Mouse (Mus musculus) Muller cell, postnatal 12 days (primary cell): ENCODE measurements around the gene Actr1b.

Experiments used
- DNase-seq: peaks from one replicate; pipeline ENCODE4 v3.0.0-alpha.2; 2015; ENCODE audit errors: inconsistent ontology term

Actr1b gene

DNA sequence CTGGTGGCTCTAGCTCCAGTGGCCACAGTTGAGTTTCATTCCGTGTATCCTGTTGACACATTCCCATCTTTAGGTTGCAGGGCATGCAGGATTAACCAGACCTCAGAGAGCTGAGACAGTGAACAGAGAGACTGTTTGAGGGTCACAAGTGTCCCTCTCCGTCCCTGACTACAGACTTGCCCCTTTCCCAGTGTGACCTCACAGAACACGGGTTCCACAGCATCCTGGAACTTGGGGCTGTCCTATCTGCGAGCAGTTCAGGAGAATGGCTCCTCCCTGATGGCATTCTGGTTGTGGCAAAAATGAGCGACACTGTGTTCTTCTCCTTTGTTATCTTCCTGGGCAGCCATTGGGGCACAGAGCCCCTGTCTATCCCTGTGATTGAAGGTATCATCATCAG is at the start of gene Actr1b:
Gene Actr1b (minus strand): TSS at position 112 of the 400 bp plus-strand sequence.
- DNase-seq, result no peak

DNA sequence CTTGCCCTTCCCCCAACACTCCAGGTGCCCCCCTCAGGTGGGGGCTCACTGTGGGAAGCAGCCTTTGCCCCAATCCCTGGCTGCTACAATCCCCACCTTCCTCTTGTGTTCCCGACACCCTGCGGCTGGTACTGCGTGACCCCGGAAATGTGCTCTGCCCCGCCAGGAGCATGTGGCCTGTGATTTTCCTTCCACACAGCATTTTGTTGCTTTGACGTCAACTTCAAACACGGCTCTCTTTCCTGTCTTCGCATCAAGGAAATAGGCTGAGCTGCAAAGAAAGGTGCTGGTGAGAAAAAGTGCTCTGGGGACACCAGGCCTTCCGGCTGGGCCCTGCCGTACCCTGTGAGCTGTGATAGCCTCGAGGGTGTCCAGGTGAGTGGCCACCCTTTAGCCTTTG is 47.3 kb upstream of the Actr1b start, which contains the start of gene Zap70:
Gene Zap70 (plus strand): TSS at position 231 of the 400 bp plus-strand sequence.
- no peak for DNase-seq

DNA sequence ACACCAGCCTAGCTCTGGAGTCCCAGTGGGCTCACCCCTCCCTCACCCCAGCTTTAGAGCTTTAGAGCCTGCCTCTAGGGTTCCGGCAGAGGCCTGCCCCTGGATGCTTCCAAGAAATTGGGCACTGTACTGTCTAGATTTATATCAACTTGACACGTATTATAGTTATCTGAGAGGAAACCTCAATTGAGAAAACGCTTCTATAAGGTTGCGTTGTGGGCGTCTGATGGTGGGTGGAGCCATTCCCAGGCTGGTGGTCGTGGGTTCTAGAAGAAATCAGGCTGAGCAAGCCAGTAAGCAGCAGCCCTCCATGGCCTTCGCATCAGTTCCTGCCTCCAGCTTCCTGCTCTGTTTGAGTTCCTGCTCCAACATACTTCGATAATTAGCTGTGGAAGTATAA is 46.8 kb upstream of the Actr1b start:
- DNase-seq, result no peak

DNA sequence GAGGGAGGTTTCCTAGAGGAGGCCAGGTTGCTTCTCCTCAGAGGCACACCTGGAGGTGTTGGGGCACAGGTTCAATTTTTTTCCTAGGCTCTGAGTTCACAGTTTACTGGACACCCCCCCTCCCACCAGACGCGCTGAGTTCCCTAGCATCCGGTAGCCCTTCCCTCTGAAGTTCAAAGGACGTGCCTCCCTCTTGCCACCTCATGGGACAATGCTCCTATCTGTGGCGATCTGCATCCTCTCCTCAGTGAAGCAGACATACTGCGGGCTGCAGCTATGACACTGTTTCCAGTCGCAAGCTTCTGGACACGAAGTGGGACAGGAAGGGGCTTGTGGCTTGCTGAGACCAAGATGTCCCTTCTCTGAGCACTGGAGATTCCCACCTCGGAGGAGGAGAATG is 46.2 kb upstream of the Actr1b start:
- no peak for DNase-seq

DNA sequence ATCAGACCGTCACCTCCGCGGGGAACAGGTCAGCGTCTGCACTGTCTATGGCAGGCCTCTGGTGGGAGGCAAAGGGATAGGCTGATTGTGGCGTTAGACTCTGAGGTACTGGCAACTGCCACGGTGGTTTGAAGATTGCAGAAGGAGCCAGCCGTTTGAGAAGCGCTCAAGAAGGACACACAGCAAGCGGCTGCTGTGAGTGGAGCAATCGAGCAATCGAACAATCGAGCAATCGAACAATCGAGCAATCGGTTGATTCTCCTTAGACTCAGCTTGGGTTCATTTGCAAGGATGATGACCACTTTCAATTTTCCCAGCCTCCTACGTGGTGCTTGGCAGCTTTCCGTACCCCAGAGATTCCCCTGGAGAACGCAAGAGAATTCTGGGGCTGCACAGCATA is 44.9 kb upstream of the Actr1b start:
- DNase-seq, result no peak

DNA sequence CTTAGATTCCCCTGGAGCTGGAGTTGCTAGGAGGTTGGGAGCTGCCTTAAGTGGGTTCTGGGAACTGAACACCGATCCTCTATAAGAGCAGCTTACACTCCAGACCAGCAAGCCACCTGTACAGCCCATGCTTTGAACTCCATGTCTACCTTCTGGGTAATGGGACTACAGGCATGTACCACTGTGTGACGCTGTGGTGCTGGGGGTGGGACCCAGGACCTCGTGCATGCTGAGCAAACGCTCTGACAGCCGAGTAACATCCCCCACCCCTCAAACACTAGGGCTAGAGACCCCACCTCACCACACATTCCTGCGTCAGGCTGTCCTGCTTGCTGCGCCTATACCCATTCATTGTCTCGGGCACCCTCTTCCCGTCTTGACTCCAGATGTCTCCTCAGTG is 44.3 kb upstream of the Actr1b start:
- DNase-seq, result no peak

DNA sequence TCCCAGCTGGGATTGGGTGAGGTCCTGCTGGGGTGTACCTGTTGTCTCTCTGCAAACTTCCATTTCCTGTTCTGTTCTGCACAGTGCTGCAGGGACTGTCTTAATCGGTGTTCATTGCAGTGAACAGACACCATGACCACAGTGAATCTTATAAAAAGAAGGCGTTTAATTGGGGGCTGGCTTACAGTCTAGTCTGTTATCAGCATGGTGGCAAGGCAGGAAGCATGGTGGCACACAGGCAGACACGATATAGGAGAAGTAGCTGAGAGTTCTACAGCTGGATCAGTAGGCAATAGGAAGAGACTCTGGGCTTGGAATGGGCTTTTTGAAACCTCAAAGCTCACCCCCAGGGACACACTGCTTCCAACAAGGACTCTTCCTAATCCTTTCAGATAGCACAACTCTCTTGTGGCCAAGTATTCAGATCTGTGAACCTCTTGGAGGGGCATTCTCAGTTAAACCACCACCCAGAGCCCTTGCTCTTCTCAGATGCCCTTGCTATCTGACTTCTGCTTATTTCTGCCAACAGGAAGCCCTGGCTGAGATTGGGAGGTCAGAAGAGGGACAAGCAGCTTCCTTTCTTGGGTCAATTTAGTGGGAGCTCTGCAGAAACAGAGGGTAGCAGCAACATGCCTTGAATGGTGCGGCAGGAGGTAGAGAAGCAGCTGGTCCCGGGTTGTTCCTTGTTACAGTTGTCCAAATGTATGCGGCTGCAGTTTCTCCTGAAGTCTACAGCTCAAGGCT is 39.9 kb upstream of the Actr1b start:
- DNase-seq, result no peak

DNA sequence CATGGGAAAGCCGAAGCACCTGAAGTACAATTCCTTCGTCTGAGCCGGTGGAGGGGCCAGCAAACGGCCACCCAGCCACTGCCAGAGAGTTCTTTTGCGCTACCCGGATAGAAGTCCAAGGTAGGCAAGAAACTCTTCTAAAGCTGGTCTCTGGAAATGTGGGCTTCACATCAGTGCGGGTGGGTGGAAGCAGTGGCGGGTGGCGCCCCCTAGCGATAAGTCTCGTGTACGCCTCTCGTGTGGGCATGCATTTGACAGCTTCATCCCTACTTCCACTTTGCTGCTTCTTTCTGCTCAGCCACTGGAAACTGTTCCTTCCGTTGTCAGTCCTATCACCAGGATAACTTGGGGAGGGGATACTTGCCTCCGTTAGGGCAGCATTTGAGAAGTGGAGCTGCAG is 32.2 kb upstream of the Actr1b start:
- DNase-seq, result no peak

DNA sequence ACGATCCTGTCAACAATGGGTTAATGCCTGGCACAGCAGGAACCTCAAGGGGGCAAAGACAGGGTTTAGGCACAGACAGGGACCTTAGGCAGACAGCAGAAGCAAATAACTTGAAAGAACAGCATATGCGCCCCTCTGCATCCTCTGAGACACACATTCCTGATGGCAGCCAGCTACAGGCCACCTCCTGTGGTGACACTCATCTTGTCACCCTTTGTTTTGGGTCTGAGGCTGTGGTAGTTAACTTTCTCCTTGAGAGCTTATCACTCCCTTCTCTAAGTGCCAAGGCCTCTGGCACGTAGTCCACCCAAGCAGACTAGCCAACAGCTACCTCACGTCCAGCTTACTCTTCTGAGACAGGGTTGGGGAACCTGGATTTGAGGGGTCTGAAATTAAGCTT is 31.4 kb upstream of the Actr1b start:
- DNase-seq, result no peak

DNA sequence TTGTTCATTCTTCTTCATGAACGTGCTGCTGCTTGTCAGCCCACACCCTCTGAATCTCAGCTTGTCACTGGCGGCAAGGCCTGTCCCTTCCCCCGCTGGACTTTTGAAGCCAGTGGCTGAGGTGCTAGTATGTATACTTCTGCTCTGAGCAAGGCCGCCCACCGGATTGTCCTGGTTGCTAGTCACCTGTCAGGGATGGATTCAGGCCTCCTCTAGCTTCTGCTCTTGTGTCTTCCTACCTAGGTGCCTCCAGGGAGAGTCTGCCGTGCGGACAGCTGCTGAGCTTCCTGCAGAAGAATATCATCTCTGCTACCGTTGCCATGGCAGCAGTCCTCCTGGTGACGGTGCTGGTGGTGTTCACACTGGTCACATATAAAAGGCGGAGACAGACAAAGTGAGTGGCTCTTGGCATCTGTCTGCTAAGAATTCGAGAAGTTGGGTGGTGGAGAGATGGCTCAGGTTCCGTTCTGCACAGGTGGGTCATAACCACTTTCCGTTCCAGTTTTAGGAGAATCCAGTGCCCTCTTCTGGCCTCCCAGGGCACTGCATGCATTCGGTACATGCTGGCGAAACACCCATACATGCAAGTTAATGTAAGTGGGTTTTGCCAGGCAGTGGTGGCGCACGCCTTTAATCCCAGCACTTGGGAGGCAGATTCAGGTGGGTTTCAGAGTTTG is 30.2 kb upstream of the Actr1b start:
- peak; percentile 39 for DNase-seq

DNA sequence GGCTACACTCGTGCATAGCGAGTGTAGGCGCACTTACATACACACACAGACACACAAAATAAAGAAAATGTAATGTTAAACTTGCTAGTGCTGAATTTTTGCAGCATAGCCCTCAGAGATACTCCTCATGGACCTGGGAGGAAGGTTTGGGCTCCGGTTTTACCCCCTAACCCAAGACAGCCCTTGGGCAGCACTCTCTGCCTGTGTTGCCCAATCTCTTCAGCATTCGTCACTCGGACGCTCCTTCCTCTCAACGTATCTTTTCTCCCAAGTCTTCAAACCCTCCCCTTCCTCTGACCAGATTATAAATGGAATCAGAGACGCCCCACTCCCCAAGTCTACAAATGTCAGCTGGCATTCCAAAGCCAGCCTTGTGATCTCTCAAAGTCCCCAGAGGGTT is 28.8 kb upstream of the Actr1b start:
- no peak for DNase-seq

DNA sequence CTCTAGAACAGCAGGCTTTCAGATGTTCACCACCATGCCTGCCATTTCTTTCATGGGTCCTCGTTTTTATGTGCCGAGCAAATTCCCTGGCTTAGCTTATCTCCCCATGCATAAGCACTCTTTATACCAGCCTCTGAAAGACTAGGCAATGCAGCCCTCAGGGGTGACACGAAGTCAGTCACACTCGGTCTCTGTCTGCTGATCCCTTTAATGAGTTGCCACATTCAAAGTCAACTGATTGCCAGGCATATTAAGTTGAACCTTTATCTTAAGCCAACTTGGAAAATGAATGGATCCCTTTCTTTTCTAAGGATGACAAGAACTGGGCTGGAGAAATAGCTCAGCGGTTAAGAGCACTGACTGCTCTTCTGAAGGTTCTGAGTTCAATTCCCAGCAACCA is 25.0 kb upstream of the Actr1b start:
- no peak for DNase-seq

DNA sequence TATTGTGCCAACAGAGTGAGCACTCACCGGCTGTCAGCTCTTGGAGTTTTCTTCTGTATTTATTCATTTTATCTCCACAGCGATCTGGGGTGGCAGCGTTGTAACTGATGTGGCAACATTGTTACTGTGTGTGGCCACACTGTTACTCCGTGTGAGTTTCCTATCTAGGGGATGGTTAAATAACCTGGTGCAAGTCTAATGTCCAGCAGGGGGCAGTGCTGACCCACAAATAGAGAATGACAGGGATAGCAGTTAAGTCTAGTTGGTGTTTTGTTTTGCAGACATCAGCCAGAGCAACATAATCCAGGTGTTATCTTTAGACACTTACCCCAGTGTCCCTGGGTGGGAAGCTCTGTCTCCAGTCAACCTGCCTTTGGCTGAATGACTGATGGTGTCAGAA is 23.1 kb upstream of the Actr1b start:
- peak; percentile 63 for DNase-seq

DNA sequence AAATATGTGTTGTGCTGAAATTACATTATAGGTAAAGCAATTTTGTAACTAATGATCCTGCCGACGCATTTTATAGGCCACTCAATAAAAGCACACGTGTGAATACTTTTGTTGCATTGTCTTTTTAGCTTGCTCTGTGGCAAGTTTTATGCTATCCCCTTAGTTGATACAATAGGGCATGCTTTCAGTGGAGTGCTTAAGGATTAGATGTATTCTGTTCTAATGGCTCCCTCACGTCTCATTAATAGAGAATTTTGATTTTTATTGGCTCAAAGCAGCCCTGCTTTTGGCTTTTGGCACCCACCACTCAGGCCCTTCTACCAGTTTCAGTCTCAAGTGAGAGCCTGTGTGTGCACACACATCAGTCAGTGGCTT is 9.8 kb upstream of the Actr1b start:
- no peak for DNase-seq

DNA sequence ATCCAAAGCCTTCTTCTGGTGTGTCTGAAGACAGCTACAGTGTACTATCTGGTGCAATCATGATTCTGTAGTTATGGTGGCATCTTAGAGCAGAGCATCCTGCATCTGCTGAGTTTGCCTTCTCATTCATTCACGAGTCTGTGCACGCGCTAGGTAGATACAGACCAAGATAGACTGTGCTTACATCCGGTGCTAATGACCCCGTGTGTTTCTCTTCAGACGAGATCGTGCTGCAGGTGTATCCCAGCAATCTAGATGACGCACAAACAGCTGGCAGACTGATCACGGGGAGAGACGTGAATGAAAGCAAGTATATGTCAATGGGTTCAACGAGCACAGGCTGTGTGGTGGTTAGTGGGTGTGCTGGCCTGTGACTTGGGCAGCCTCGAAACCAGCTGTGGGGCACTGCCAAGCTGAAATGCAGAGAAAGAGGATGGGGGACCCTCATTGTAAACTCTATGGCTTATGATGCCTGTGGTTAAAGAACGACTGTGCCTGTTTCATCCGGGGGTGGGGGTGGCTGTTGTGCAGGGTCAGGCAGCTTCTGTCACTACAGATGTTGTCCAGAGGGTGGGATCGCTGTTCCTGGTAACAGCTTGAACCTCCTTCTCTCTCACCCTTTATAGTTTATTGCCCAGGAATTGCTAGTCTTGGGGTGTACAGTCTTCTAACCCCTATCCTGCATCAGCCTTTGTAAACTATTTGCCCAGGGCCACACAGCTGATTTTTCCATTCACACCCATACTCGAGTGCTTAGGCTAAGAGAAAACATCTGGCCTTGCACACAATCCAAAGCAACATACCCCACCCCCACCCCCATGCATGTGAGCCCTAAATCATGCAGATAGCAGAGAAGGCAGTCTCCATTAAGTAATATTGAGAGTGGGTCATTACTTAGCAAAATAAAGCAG is 9.2 kb upstream of the Actr1b start:
- no peak for DNase-seq

DNA sequence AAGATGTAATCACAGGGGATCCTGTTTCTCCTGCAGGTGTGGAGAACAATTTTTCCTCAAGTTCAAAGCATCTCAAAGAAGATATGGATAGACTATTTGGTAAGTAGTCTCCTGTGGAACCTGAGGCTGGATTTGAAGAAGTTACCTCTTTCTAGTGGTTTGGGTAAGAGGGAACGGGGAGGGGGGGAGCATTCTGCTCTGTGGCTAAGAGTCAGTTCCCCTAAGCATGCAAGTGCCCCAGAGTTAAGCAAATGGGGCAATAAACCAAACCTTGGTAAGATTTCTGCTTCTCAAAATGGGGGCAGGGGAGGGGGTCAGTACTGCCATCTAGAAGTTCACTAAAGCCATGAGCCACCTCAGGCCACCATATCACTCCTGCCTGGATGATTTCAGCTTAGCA is 4.6 kb upstream of the Actr1b start:
- DNase-seq, result no peak

DNA sequence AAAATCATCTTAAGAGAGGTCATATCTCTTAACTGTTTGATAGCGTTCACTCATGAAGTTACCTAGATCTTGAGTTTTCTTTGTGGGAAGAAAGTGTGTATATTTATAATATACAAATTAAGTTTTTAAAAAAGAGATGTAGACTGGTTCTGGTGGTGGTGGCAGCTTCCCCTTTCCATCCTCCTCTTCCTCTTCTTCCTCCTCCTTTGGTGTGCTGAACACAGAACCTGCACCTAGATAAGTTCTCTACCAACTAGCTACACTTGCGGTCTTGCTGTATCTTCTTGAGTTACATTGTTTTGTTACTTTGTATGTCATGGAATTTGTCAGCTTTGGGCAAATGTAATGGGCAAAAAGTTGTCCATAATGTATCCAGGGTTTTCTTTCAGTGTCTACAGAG is 3.1 kb downstream of the Actr1b start:
- DNase-seq, result no peak

DNA sequence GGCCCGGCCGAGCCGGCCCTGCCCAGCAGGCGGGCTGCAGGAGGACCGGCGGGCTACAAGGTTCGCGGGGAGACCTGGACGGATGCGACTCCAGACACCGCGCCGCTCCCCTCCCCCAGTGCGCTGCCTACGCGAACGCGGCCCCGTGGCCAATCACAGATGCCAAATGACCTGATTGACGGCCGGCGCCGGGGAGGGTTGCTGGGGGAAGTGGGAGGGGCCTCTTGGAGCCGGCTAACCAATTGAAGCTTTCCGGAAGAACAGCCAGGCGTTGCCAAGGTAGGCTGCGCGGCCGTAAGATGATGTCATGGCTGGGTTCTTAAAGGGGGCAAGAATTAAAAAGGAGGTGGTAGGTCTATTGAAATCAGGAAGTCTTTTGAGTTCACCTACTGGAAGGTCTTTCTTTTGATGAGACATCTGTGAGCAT is 4.4 kb downstream of the Actr1b start, which contains the start of gene 4933424G06Rik:
Gene 4933424G06Rik (plus strand): TSS at position 296 of the 427 bp plus-strand sequence.
- peak; percentile 99 for DNase-seq

DNA sequence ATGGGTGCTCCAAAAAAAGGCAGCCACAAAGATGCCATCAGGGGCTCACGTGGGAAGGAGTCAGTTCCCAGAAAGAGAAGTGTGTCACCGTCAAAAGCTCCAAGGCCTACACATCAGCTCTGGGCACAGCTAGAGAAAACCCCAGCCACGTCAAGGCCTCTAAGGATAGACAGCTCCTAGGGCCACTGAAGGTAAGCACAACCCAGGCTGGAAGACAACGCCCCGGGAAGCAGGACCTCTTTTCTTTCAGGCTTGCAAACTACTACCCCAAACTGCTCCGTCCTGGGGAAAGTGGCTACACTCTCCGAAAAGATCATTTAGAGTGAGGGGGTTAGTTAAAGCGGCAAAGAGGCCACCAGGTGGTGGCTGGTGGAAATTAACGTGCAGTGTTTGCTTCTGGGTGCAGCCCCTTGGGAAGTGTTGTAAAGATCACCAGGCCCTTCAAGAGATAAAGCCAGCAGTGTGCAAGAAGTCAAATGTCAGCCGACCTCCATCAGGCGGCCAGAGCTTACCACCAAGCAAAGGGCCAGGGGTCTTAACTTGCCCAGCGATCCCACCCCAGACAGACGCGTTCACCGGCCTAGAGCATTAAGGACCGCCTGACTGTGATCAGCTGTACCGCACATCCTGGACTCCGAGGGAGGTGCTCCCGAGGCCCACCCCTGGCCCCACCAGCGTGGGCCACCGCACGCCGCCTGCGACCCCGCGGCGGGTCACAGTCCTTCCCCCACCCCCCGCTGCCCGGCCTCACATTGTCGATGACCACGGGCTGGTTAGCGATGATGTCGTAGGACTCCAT is 5.0 kb downstream of the Actr1b start:
- DNase-seq, result peak; percentile 61

DNA sequence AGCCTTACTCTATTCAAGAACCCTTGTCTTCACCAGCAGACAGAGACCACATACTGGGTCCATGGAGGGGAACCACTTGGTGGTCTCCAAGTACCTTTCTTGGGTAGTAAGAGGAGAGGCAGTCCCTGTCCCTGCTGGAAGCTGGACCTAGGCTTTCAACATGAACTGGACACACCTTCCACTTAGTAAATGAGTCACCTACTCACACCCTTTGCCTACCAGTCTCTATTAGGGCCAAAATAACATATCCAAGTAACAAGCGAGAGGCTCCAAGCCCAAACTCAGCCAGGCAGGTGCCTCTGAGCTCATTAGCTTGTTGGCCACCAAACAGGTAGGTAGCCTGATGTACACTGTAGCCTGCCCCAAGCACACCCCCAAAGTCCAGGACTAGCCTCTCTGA is 5.6 kb downstream of the Actr1b start:
- peak; percentile 5 for DNase-seq

DNA sequence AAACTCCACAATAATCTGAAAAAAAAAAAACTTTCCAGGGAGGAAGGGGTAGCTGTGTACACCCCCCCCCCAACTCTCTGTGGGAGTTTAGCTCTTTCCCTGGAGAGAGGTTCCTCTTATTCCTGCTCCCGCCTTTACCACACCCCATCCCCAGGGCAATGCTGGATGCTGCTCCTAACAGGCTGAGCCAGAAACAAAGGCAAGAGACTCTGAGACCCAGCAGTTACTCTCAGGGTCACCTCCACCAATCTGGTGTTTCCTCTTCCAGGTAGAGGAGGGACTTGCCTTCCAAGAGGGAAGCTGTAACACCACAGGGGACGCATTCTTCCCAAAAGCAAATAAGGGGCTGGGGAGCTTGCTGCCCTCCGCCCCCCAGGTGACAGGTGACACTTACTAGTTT is 6.4 kb downstream of the Actr1b start:
- DNase-seq, result no peak
